Mouse (Mus musculus): ENCODE results near the gene Msmb. TPM values are rescaled to one million over a fixed set of nuclear protein-coding genes. Genes with fewer than 3 reads are reported as not detected.
"Not testable (repeated sequence)": the region's sequence is repeated elsewhere in the genome, so short reads cannot be mapped to it uniquely, and the experiment has no call there.

Gene Msmb
- polyA plus RNA-seq, 1 experiment from 2014 or later, result not detected

- H3K4me3 ChIP-seq (ENCODE audit: low read depth, low read length); DNase-seq (ENCODE audit: low spot score); H3K4me2 ChIP-seq (ENCODE audit: low read length); H3K9me3 ChIP-seq (ENCODE audit: control insufficient read depth, low read length); H3K4me1 ChIP-seq (replicated peaks; ENCODE audit: control insufficient read depth, insufficient read depth, low read length); ATAC-seq (replicated peaks; ENCODE audit: low FRiP score, low TSS enrichment, low read depth); H3K27me3 ChIP-seq (replicated peaks; ENCODE audit: control insufficient read depth, insufficient read depth, low read length); H3K27ac ChIP-seq (ENCODE audit: low read depth); H3K9ac ChIP-seq (ENCODE audit: low read length): not testable (repeated sequence)
- peaks cover 69% of the 10 kb centered on the region for H3K36me3 ChIP-seq (ENCODE audit: control insufficient read depth, insufficient read depth, low read length)
- WGBS, result 91% methylated on average over 4 of the region's 5 CpGs
These were observed 34.8 kb downstream of the Msmb start for GRCm38 (mm10) chr14:32176590-32176989.

GRCm38 (mm10) chr14:32179393-32180195 is 37.8 kb downstream of the Msmb start:
- WGBS, result 90% methylated on average over 10 of the region's 10 CpGs
- no peak for ATAC-seq (replicated peaks; ENCODE audit: low FRiP score, low TSS enrichment, low read depth)
- no peak for DNase-seq (ENCODE audit: low spot score)
- Histone ChIP-seq H3K9ac (ENCODE audit: low read length) (no peak overlapping the region), H3K27ac (ENCODE audit: low read depth) (no peak overlapping the region), H3K4me3 (ENCODE audit: low read depth, low read length) (no peak overlapping the region), H3K4me2 (ENCODE audit: low read length) (no peak overlapping the region), H3K27me3 (replicated peaks; ENCODE audit: control insufficient read depth, insufficient read depth, low read length) (no peaks in the 10 kb centered on the region), H3K36me3 (ENCODE audit: control insufficient read depth, insufficient read depth, low read length) (peaks cover 68% of the 10 kb centered on the region), H3K9me3 (ENCODE audit: control insufficient read depth, low read length) (no peaks in the 10 kb centered on the region), H3K4me1 (replicated peaks; ENCODE audit: control insufficient read depth, insufficient read depth, low read length) (no peaks in the 10 kb centered on the region)

- no peak for DNase-seq (ENCODE audit: low spot score)
- ATAC-seq (replicated peaks; ENCODE audit: low FRiP score, low TSS enrichment, low read depth), result no peak
- no peak overlapping the region for H3K27ac ChIP-seq (ENCODE audit: low read depth)
- no peak overlapping the region for H3K9ac ChIP-seq (ENCODE audit: low read length)
- no peaks in the 10 kb centered on the region for H3K4me1 ChIP-seq (replicated peaks; ENCODE audit: control insufficient read depth, insufficient read depth, low read length)
- WGBS, result 84% methylated on average over 6 of the region's 6 CpGs
- H3K27me3 ChIP-seq (replicated peaks; ENCODE audit: control insufficient read depth, insufficient read depth, low read length), result no peaks in the 10 kb centered on the region
- no peak overlapping the region for H3K4me3 ChIP-seq (ENCODE audit: low read depth, low read length)
- H3K36me3 ChIP-seq (ENCODE audit: control insufficient read depth, insufficient read depth, low read length), result peaks cover 68% of the 10 kb centered on the region
- no peak overlapping the region for H3K4me2 ChIP-seq (ENCODE audit: low read length)
- no peaks in the 10 kb centered on the region for H3K9me3 ChIP-seq (ENCODE audit: control insufficient read depth, low read length)
These were observed 39.0 kb downstream of the Msmb start for GRCm38 (mm10) chr14:32180861-32181260.

GRCm38 (mm10) chr14:32183846-32184245 is 42.0 kb downstream of the Msmb start:
- no peak for ATAC-seq (replicated peaks; ENCODE audit: low FRiP score, low TSS enrichment, low read depth)
- peaks cover 89% of the 10 kb centered on the region for H3K36me3 ChIP-seq (ENCODE audit: control insufficient read depth, insufficient read depth, low read length)
- WGBS, result 97% methylated on average over 4 of the region's 4 CpGs

GRCm38 (mm10) chr14:32190627-32191391 is 49.0 kb downstream of the Msmb start:
- DNase-seq (ENCODE audit: low spot score), result no peak
- Histone ChIP-seq H3K9me3 (ENCODE audit: control insufficient read depth, low read length) (no peaks in the 10 kb centered on the region), H3K4me1 (replicated peaks; ENCODE audit: control insufficient read depth, insufficient read depth, low read length) (no peaks in the 10 kb centered on the region), H3K4me3 (ENCODE audit: low read depth, low read length) (no peak overlapping the region), H3K36me3 (ENCODE audit: control insufficient read depth, insufficient read depth, low read length) (peaks cover 82% of the 10 kb centered on the region), H3K4me2 (ENCODE audit: low read length) (0 out of 2 replicates have a peak overlapping the region, but pooled peaks have one; percentile 11), H3K27me3 (replicated peaks; ENCODE audit: control insufficient read depth, insufficient read depth, low read length) (no peaks in the 10 kb centered on the region), H3K9ac (ENCODE audit: low read length) (no peak overlapping the region), H3K27ac (ENCODE audit: low read depth) (0 out of 2 replicates have a peak overlapping the region, but pooled peaks have one; percentile 38)
- peak; percentile 83 for ATAC-seq (replicated peaks; ENCODE audit: low FRiP score, low TSS enrichment, low read depth)
- 70% methylated on average over 6 of the region's 6 CpGs for WGBS

More at GRCm38 (mm10) chr14:32183846-32184245, 42.0 kb downstream of the Msmb start:
- H3K9me3 ChIP-seq (ENCODE audit: control insufficient read depth, low read length), result no peaks in the 10 kb centered on the region
- H3K4me3 ChIP-seq (ENCODE audit: low read depth, low read length), result no peak overlapping the region
- no peak for DNase-seq (ENCODE audit: low spot score)
- H3K27ac ChIP-seq (ENCODE audit: low read depth), result no peak overlapping the region
- no peaks in the 10 kb centered on the region for H3K4me1 ChIP-seq (replicated peaks; ENCODE audit: control insufficient read depth, insufficient read depth, low read length)
- H3K27me3 ChIP-seq (replicated peaks; ENCODE audit: control insufficient read depth, insufficient read depth, low read length), result no peaks in the 10 kb centered on the region
- no peak overlapping the region for H3K4me2 ChIP-seq (ENCODE audit: low read length)
- no peak overlapping the region for H3K9ac ChIP-seq (ENCODE audit: low read length)

- H3K4me3 ChIP-seq (ENCODE audit: low read depth, low read length), result no peak overlapping the region
- 84% methylated on average over 5 of the region's 5 CpGs for WGBS
- no peaks in the 10 kb centered on the region for H3K9me3 ChIP-seq (ENCODE audit: control insufficient read depth, low read length)
- DNase-seq (ENCODE audit: low spot score) (no peak), ATAC-seq (replicated peaks; ENCODE audit: low FRiP score, low TSS enrichment, low read depth) (no peak)
- H3K4me2 ChIP-seq (ENCODE audit: low read length), result no peak overlapping the region
- no peak overlapping the region for H3K27ac ChIP-seq (ENCODE audit: low read depth)
- no peaks in the 10 kb centered on the region for H3K27me3 ChIP-seq (replicated peaks; ENCODE audit: control insufficient read depth, insufficient read depth, low read length)
- no peaks in the 10 kb centered on the region for H3K4me1 ChIP-seq (replicated peaks; ENCODE audit: control insufficient read depth, insufficient read depth, low read length)
- H3K36me3 ChIP-seq (ENCODE audit: control insufficient read depth, insufficient read depth, low read length), result peaks cover 79% of the 10 kb centered on the region
- H3K9ac ChIP-seq (ENCODE audit: low read length), result no peak overlapping the region
These were observed 50.1 kb downstream of the Msmb start for GRCm38 (mm10) chr14:32191926-32192325.

- 31% methylated on average over 3 of the region's 3 CpGs for WGBS
- H3K9ac ChIP-seq (ENCODE audit: low read length), result no peak overlapping the region
- no peak overlapping the region for H3K27ac ChIP-seq (ENCODE audit: low read depth)
- DNase-seq (ENCODE audit: low spot score) (peak; percentile 61), ATAC-seq (replicated peaks; ENCODE audit: low FRiP score, low TSS enrichment, low read depth) (no peak)
- no peak overlapping the region for H3K4me2 ChIP-seq (ENCODE audit: low read length)
- H3K27me3 ChIP-seq (replicated peaks; ENCODE audit: control insufficient read depth, insufficient read depth, low read length), result no peaks in the 10 kb centered on the region
- no peak overlapping the region for H3K4me3 ChIP-seq (ENCODE audit: low read depth, low read length)
- peaks cover 79% of the 10 kb centered on the region for H3K36me3 ChIP-seq (ENCODE audit: control insufficient read depth, insufficient read depth, low read length)
- H3K9me3 ChIP-seq (ENCODE audit: control insufficient read depth, low read length), result no peaks in the 10 kb centered on the region
- no peaks in the 10 kb centered on the region for H3K4me1 ChIP-seq (replicated peaks; ENCODE audit: control insufficient read depth, insufficient read depth, low read length)
These were observed 50.6 kb downstream of the Msmb start for GRCm38 (mm10) chr14:32192437-32192836.

- not testable (repeated sequence) for H3K4me3 ChIP-seq (ENCODE audit: low read depth, low read length); ATAC-seq (replicated peaks; ENCODE audit: low FRiP score, low TSS enrichment, low read depth); H3K9ac ChIP-seq (ENCODE audit: low read length); H3K27me3 ChIP-seq (replicated peaks; ENCODE audit: control insufficient read depth, insufficient read depth, low read length); H3K27ac ChIP-seq (ENCODE audit: low read depth); H3K9me3 ChIP-seq (ENCODE audit: control insufficient read depth, low read length); H3K4me1 ChIP-seq (replicated peaks; ENCODE audit: control insufficient read depth, insufficient read depth, low read length); H3K4me2 ChIP-seq (ENCODE audit: low read length); DNase-seq (ENCODE audit: low spot score)
- WGBS, result 83% methylated on average over 5 of the region's 5 CpGs
- peaks cover 78% of the 10 kb centered on the region for H3K36me3 ChIP-seq (ENCODE audit: control insufficient read depth, insufficient read depth, low read length)
These were observed 51.7 kb downstream of the Msmb start for GRCm38 (mm10) chr14:32193557-32193956.
